Mouse (Mus musculus): Measurements from ENCODE around the gene Slc35e2.

DNA sequence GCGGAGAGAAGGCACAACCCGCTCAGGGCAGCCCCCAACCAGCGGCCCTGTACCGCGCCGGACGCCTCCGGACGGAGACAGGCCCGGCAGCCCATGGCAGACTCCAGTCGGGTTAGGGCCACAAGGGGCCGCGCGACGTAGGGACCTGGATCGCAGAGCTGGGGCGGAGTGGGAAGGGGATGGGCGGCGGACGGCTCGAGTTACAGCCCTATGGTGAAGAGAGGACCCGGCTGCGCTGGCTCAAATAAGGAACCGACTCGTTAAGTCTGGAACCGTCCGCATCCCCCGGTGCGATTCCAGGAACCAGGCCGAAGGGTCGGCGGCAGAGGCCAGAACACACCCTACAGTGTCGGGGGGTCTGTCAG, 51.9 kb downstream of the Slc35e2 start, which contains the start of gene Mmp23:
- no peak for TF ChIP-seq CTCF (IDR thresholded peaks at IDR 0.05; ENCODE audit: extremely low read depth, insufficient read depth, low read length)
- no peak for TF ChIP-seq POLR2A (IDR thresholded peaks at IDR 0.05; ENCODE audit: extremely low read depth, insufficient read depth, low read length)

All from cortical plate, adult 2 months (tissue).